Mouse (Mus musculus) heart, embryonic 12.5 days (tissue): ENCODE data around the gene Cpeb1. TPM values are rescaled to one million over a fixed set of nuclear protein-coding genes. Genes with fewer than 3 reads are reported as not detected.
"Not testable (repeated sequence)": the region's sequence is repeated elsewhere in the genome, so short reads cannot be mapped to it uniquely, and the experiment has no call there.

Experiments
- ATAC-seq: fragments of 200-750 bp; cut with Nextera tagmentation; 2 replicates; pipeline ENCODE4 v1.8.0; 2017; ENCODE audit warnings: moderate TSS enrichment, moderate library complexity; ENCODE audit not compliant: insufficient number of reproducible peaks, low FRiP score
- H3K27ac ChIP-seq: fragments of 300-500 bp; sonication (generic); 2 replicates; pipeline ENCODE4 v1.5.1; 2016; ENCODE audit warnings: mild to moderate bottlenecking, moderate library complexity; ENCODE audit not compliant: poor library complexity, severe bottlenecking
- H3K27me3 ChIP-seq: fragments of 300-500 bp; sonication (generic); replicated peaks from 2 replicates; pipeline ENCODE4 v1.6.1; 2016; ENCODE audit warnings: mild to moderate bottlenecking, moderate library complexity
- H3K36me3 ChIP-seq: fragments of 300-500 bp; sonication (generic); 2 replicates; pipeline ENCODE4 v1.6.1; 2016; ENCODE audit warnings: mild to moderate bottlenecking, moderate library complexity
- H3K4me1 ChIP-seq: fragments of 300-500 bp; sonication (generic); replicated peaks from 2 replicates; pipeline ENCODE4 v1.6.1; 2016; ENCODE audit warnings: mild to moderate bottlenecking
- H3K4me2 ChIP-seq: fragments of 300-500 bp; sonication (generic); 2 replicates; pipeline ENCODE4 v1.6.1; 2016; ENCODE audit warnings: mild to moderate bottlenecking, moderate library complexity
- H3K4me3 ChIP-seq: fragments of 300-500 bp; sonication (generic); 2 replicates; pipeline ENCODE4 v1.5.1; 2016; ENCODE audit warnings: mild to moderate bottlenecking
- H3K9ac ChIP-seq: fragments of 300-500 bp; sonication (generic); 2 replicates; pipeline ENCODE4 v1.6.1; 2016; ENCODE audit warnings: mild to moderate bottlenecking, moderate library complexity
- H3K9me3 ChIP-seq: fragments of 300-500 bp; sonication (generic); replicated peaks from 2 replicates; pipeline ENCODE4 v1.6.1; 2016; ENCODE audit warnings: mild to moderate bottlenecking, moderate library complexity
- WGBS: fragments of 180-500 bp; shearing (Covaris S2); methylation state at CpG from one replicate; pipeline ENCODE4 v1.1.7; 2016; 5-methylcytosine and 5-hydroxymethylcytosine counted together
- polyA plus RNA-seq: library from polyadenylated mRNA; unstranded; fragments of >200 nt; fragmentation: Nextera tagmentation; extraction: Ambion mirVana; gene quantifications from 2 replicates; pipeline ENCODE4 v1.2.1, GENCODE M21; 2016

The Cpeb1 gene
- 3.2 and 4.4 TPM in 2 replicates for polyA plus RNA-seq

- ATAC-seq: 0 out of 2 replicates have a peak, but pooled peaks have one; percentile 31
- H3K36me3 ChIP-seq: no peaks in the 10 kb centered on the region
- H3K9ac ChIP-seq: peak within 1 kb of the TSS; percentile 67
- H3K27ac ChIP-seq: no peak within 1 kb of the TSS
- no peaks in the 10 kb centered on the region for H3K9me3 ChIP-seq
- H3K4me1 ChIP-seq: peaks cover 23% of the 10 kb centered on the region
- peak within 1 kb of the TSS; percentile 64 for H3K4me3 ChIP-seq
- WGBS: under 1% methylated on average over 28 of the region's 28 CpGs
- peaks cover 79% of the 10 kb centered on the region for H3K27me3 ChIP-seq
- peak within 1 kb of the TSS; percentile 98 for H3K4me2 ChIP-seq
Observed at GRCm38 (mm10) chr7:81455155-81455651, at the start of gene Cpeb1. Gene Cpeb1 (minus strand): TSS chr7:81455465.

- ATAC-seq: no peak
- no peaks in the 10 kb centered on the region for H3K4me1 ChIP-seq
- no peak overlapping the region for H3K4me2 ChIP-seq
- no peak overlapping the region for H3K27ac ChIP-seq
- peaks cover 12% of the 10 kb centered on the region for H3K27me3 ChIP-seq
- no peaks in the 10 kb centered on the region for H3K9me3 ChIP-seq
- no peak overlapping the region for H3K9ac ChIP-seq
- no peaks in the 10 kb centered on the region for H3K36me3 ChIP-seq
- WGBS: 68% methylated on average over 2 of the region's 2 CpGs
- H3K4me3 ChIP-seq: no peak overlapping the region
Observed at GRCm38 (mm10) chr7:81501050-81501449, 45.8 kb upstream of the Cpeb1 start.

- no peak within 1 kb of the TSS for H3K4me3 ChIP-seq
- WGBS: 43% methylated on average over 7 of the region's 7 CpGs
- H3K9ac ChIP-seq: no peak within 1 kb of the TSS
- peaks cover 36% of the 10 kb centered on the region for H3K27me3 ChIP-seq
- H3K36me3 ChIP-seq: no peaks in the 10 kb centered on the region
- no peak within 1 kb of the TSS for H3K27ac ChIP-seq
- peaks cover 5% of the 10 kb centered on the region for H3K4me1 ChIP-seq
- H3K9me3 ChIP-seq: no peaks in the 10 kb centered on the region
- no peak for ATAC-seq
- H3K4me2 ChIP-seq: no peak within 1 kb of the TSS
Observed at GRCm38 (mm10) chr7:81498181-81498580, 42.9 kb upstream of the Cpeb1 start, which contains the start of gene BC048679. Gene BC048679 (minus strand): TSS chr7:81498281.

- 57% methylated on average over 6 of the region's 6 CpGs for WGBS
- Histone ChIP-seq H3K27ac (no peak overlapping the region), H3K9ac (no peak overlapping the region), H3K4me1 (peaks cover 5% of the 10 kb centered on the region), H3K4me3 (no peak overlapping the region), H3K9me3 (no peaks in the 10 kb centered on the region), H3K4me2 (no peak overlapping the region), H3K27me3 (peaks cover 46% of the 10 kb centered on the region), H3K36me3 (no peaks in the 10 kb centered on the region)
- ATAC-seq: no peak
Observed at GRCm38 (mm10) chr7:81497171-81497570, 41.9 kb upstream of the Cpeb1 start.

GRCm38 (mm10) chr7:81493331-81494021, 38.2 kb upstream of the Cpeb1 start, which contains the start of gene Ap3b2:
Gene Ap3b2 (minus strand): TSS chr7:81493925.
- H3K9ac ChIP-seq: 0 out of 2 replicates have a peak within 1 kb of the TSS, but pooled peaks have one; percentile 10
- peaks cover 5% of the 10 kb centered on the region for H3K4me1 ChIP-seq
- under 1% methylated on average over 57 of the region's 57 CpGs for WGBS
- ATAC-seq: peak; percentile 28; the same call in 1 of the 2 replicates
- peak within 1 kb of the TSS; percentile 50 for H3K4me3 ChIP-seq
- no peaks in the 10 kb centered on the region for H3K36me3 ChIP-seq
- peak within 1 kb of the TSS; percentile 76 for H3K4me2 ChIP-seq
- H3K27ac ChIP-seq: no peak within 1 kb of the TSS
- H3K9me3 ChIP-seq: no peaks in the 10 kb centered on the region
- H3K27me3 ChIP-seq: peaks cover 55% of the 10 kb centered on the region

- Histone ChIP-seq H3K4me2 (peak overlapping the region; percentile 76; the same call in 1 of the 2 replicates), H3K36me3 (no peaks in the 10 kb centered on the region), H3K9me3 (no peaks in the 10 kb centered on the region), H3K4me3 (peak overlapping the region; percentile 50; the same call in 1 of the 2 replicates), H3K27me3 (peaks cover 57% of the 10 kb centered on the region), H3K9ac (no peak overlapping the region), H3K4me1 (peaks cover 5% of the 10 kb centered on the region), H3K27ac (no peak overlapping the region)
- ATAC-seq: no peak
- WGBS: 50% methylated on average over 9 of the region's 9 CpGs
Observed at GRCm38 (mm10) chr7:81492628-81493027, 37.4 kb upstream of the Cpeb1 start.

GRCm38 (mm10) chr7:81489649-81490048, 34.4 kb upstream of the Cpeb1 start:
- Histone ChIP-seq H3K4me2 (no peak overlapping the region), H3K4me3 (no peak overlapping the region), H3K9ac (no peak overlapping the region), H3K27me3 (peaks cover 33% of the 10 kb centered on the region), H3K4me1 (peaks cover 5% of the 10 kb centered on the region), H3K9me3 (no peaks in the 10 kb centered on the region), H3K36me3 (no peaks in the 10 kb centered on the region), H3K27ac (no peak overlapping the region)
- no peak for ATAC-seq
- 15% methylated on average over 9 of the region's 9 CpGs for WGBS

- Histone ChIP-seq H3K4me2 (no peak overlapping the region), H3K9me3 (no peaks in the 10 kb centered on the region), H3K36me3 (no peaks in the 10 kb centered on the region), H3K27me3 (peaks cover 28% of the 10 kb centered on the region), H3K4me3 (no peak overlapping the region), H3K9ac (no peak overlapping the region), H3K4me1 (peaks cover 9% of the 10 kb centered on the region; the same call in 1 of the 2 replicates), H3K27ac (no peak overlapping the region)
- no peak for ATAC-seq
- WGBS: 10% methylated on average over 8 of the region's 8 CpGs
Observed at GRCm38 (mm10) chr7:81480800-81481199, 25.5 kb upstream of the Cpeb1 start.

- Histone ChIP-seq H3K36me3 (no peaks in the 10 kb centered on the region), H3K9me3 (no peaks in the 10 kb centered on the region), H3K9ac (no peak overlapping the region), H3K27ac (no peak overlapping the region), H3K4me3 (no peak overlapping the region), H3K4me1 (peaks cover 9% of the 10 kb centered on the region; the same call in 1 of the 2 replicates), H3K27me3 (peaks cover 40% of the 10 kb centered on the region), H3K4me2 (no peak overlapping the region)
- 52% methylated on average over 3 of the region's 3 CpGs for WGBS
- no peak for ATAC-seq
Observed at GRCm38 (mm10) chr7:81479531-81480090, 24.3 kb upstream of the Cpeb1 start.

- H3K4me2 ChIP-seq, H3K4me3 ChIP-seq, ATAC-seq, H3K4me1 ChIP-seq, H3K27ac ChIP-seq, H3K9me3 ChIP-seq, H3K9ac ChIP-seq, H3K36me3 ChIP-seq: not testable (repeated sequence)
- H3K27me3 ChIP-seq: peaks cover 47% of the 10 kb centered on the region
Observed at GRCm38 (mm10) chr7:81478261-81478660, 23.0 kb upstream of the Cpeb1 start.

GRCm38 (mm10) chr7:81476833-81477232, 21.6 kb upstream of the Cpeb1 start:
- peak overlapping the region; percentile 12; the same call in 1 of the 2 replicates for H3K4me3 ChIP-seq
- no peak overlapping the region for H3K27ac ChIP-seq
- WGBS: 4% methylated on average over 24 of the region's 24 CpGs
- ATAC-seq: no peak
- peak overlapping the region; percentile 56 for H3K4me2 ChIP-seq
- no peak overlapping the region for H3K9ac ChIP-seq
- peaks cover 52% of the 10 kb centered on the region for H3K27me3 ChIP-seq
- H3K4me1 ChIP-seq: peaks cover 9% of the 10 kb centered on the region; the same call in 1 of the 2 replicates
- H3K9me3 ChIP-seq: no peaks in the 10 kb centered on the region
- H3K36me3 ChIP-seq: no peaks in the 10 kb centered on the region
